Mouse (Mus musculus) CH12.LX (cell line): Measurements from ENCODE around the gene Tex12.

Experiments used
- CTCF ChIP-seq, 2 experiments: IDR thresholded peaks in 1 of 2; conservative IDR thresholded peaks in 1 of 2; 2 replicates each; pipeline ENCODE4 v1.5.1; 2011 to 2012; ENCODE audit warnings: low read depth in 2 of 2, low read length in 2 of 2, improper control_type of control experiment in 1 of 2, inconsistent platforms in 1 of 2, mild to moderate bottlenecking in 1 of 2, moderate library complexity in 1 of 2
- EP300 ChIP-seq: IDR thresholded peaks from 2 replicates; pipeline ENCODE4 v1.6.1; 2011; ENCODE audit warnings: low read length, improper control_type of control experiment
- JUN ChIP-seq: IDR thresholded peaks from 2 replicates; pipeline ENCODE4 v1.6.1; 2011; ENCODE audit warnings: low read depth, mild to moderate bottlenecking, low read length, improper control_type of control experiment, moderate library complexity; ENCODE audit not compliant: insufficient read depth
- MAX ChIP-seq: IDR thresholded peaks from 2 replicates; pipeline ENCODE4 v1.6.1; 2011; ENCODE audit warnings: low read length, improper control_type of control experiment
- MXI1 ChIP-seq: IDR thresholded peaks from 2 replicates; pipeline ENCODE4 v1.6.1; 2011; ENCODE audit warnings: mild to moderate bottlenecking, low read depth, low read length, improper control_type of control experiment
- POLR2A ChIP-seq: IDR thresholded peaks from 2 replicates; pipeline ENCODE4 v1.6.1; 2011; ENCODE audit warnings: low read depth, mild to moderate bottlenecking, improper control_type of control experiment, low read length
- RAD21 ChIP-seq: IDR thresholded peaks from 2 replicates; pipeline ENCODE4 v1.6.1; 2011; ENCODE audit warnings: low read depth, mild to moderate bottlenecking, low read length, improper control_type of control experiment, moderate library complexity
- ZNF384 ChIP-seq: IDR thresholded peaks from 2 replicates; pipeline ENCODE4 v1.6.1; 2012; ENCODE audit warnings: low read depth, low read length, improper control_type of control experiment, inconsistent platforms

- TF ChIP-seq RAD21 (no peak), MXI1 (no peak), CTCF (conservative IDR thresholded peaks at IDR 0.05 in 1 of 2, IDR thresholded peaks at IDR 0.05 in 1 of 2; ENCODE audit: low read depth in 2 of 2, low read length in 2 of 2) (no peak), EP300 (no peak), MAX (no peak), POLR2A (no peak), ZNF384 (no peak), JUN (no peak)
Measured at GRCm38 (mm10) chr9:50536603-50537135, 24.5 kb downstream of the Tex12 start.
